Mouse (Mus musculus): ENCODE results near the gene Bsg. TPM values are rescaled to one million over a fixed set of nuclear protein-coding genes. Genes with fewer than 3 reads are reported as not detected.
A peak's percentile ranks its signal among the peaks of the same experiment; 100 is the strongest.
"Not testable (repeated sequence)": the region's sequence is repeated elsewhere in the genome, so short reads cannot be mapped to it uniquely, and the experiment has no call there.

Gene Bsg
- polyA plus RNA-seq, 1 experiment from 2014 or later = 1,041 TPM

GRCm38 (mm10) chr10:79746774-79747151, 42.5 kb downstream of the Bsg start:
- H3K27ac ChIP-seq (ENCODE audit: low read length) = 0 out of 2 replicates have a peak overlapping the region, but pooled peaks have one; percentile 42
- no peaks in the 10 kb centered on the region for H3K27me3 ChIP-seq (ENCODE audit: control insufficient read depth, insufficient read depth, low read length)
- 20% methylated on average over 6 of the region's 6 CpGs for WGBS

GRCm38 (mm10) chr10:79748496-79748895, 44.2 kb downstream of the Bsg start:
- Histone ChIP-seq H3K36me3 (ENCODE audit: control insufficient read depth, insufficient read depth, low read length) (0 out of 2 replicates have a peak, but pooled peaks cover 5% of the 10 kb centered on the region), H3K4me2 (ENCODE audit: low read depth, low read length) (no peak overlapping the region), H3K27me3 (ENCODE audit: control insufficient read depth, insufficient read depth, low read length) (no peaks in the 10 kb centered on the region), H3K9me3 (replicated peaks; ENCODE audit: control insufficient read depth, low read length) (no peaks in the 10 kb centered on the region), H3K27ac (ENCODE audit: low read length) (no peak overlapping the region), H3K4me3 (replicated peaks; ENCODE audit: low read length) (no peak overlapping the region), H3K4me1 (ENCODE audit: control insufficient read depth, insufficient read depth, low read length) (peaks cover 8% of the 10 kb centered on the region), H3K9ac (ENCODE audit: low read length) (no peak overlapping the region)
- no peak for ATAC-seq (ENCODE audit: insufficient read depth, low FRiP score)
- WGBS = 82% methylated on average over 6 of the region's 6 CpGs

More at GRCm38 (mm10) chr10:79746774-79747151, 42.5 kb downstream of the Bsg start:
- H3K9ac ChIP-seq (ENCODE audit: low read length) = peak overlapping the region; percentile 66
- peak overlapping the region; percentile 82 for H3K4me3 ChIP-seq (replicated peaks; ENCODE audit: low read length)
- peak overlapping the region; percentile 58 for H3K4me2 ChIP-seq (ENCODE audit: low read depth, low read length)
- no peaks in the 10 kb centered on the region for H3K9me3 ChIP-seq (replicated peaks; ENCODE audit: control insufficient read depth, low read length)
- peaks cover 9% of the 10 kb centered on the region for H3K36me3 ChIP-seq (ENCODE audit: control insufficient read depth, insufficient read depth, low read length)
- peak; percentile 68 for ATAC-seq (ENCODE audit: insufficient read depth, low FRiP score)
- H3K4me1 ChIP-seq (ENCODE audit: control insufficient read depth, insufficient read depth, low read length) = peaks cover 8% of the 10 kb centered on the region

GRCm38 (mm10) chr10:79754856-79755516, 50.7 kb downstream of the Bsg start, which contains the start of gene Fgf22:
Fgf22 (plus strand) TSS chr10:79755076.
- peak within 1 kb of the TSS; percentile 29 for H3K4me3 ChIP-seq (replicated peaks; ENCODE audit: low read length)
- peak within 1 kb of the TSS; percentile 65 for H3K4me2 ChIP-seq (ENCODE audit: low read depth, low read length)
- H3K9me3 ChIP-seq (replicated peaks; ENCODE audit: control insufficient read depth, low read length) = no peaks in the 10 kb centered on the region
- 3% methylated on average over 36 of the region's 36 CpGs for WGBS
- no peak within 1 kb of the TSS for H3K27ac ChIP-seq (ENCODE audit: low read length)
- H3K4me1 ChIP-seq (ENCODE audit: control insufficient read depth, insufficient read depth, low read length) = peaks cover 2% of the 10 kb centered on the region; the same call in 1 of the 2 replicates
- H3K9ac ChIP-seq (ENCODE audit: low read length) = peak within 1 kb of the TSS; percentile 48; the same call in 1 of the 2 replicates
- H3K27me3 ChIP-seq (ENCODE audit: control insufficient read depth, insufficient read depth, low read length) = no peaks in the 10 kb centered on the region
- peaks cover 18% of the 10 kb centered on the region for H3K36me3 ChIP-seq (ENCODE audit: control insufficient read depth, insufficient read depth, low read length)
- peak; percentile 84 for ATAC-seq (ENCODE audit: insufficient read depth, low FRiP score)

- H3K4me1 ChIP-seq (ENCODE audit: control insufficient read depth, insufficient read depth, low read length) = peaks cover 2% of the 10 kb centered on the region; the same call in 1 of the 2 replicates
- no peak overlapping the region for H3K27ac ChIP-seq (ENCODE audit: low read length)
- H3K4me3 ChIP-seq (replicated peaks; ENCODE audit: low read length) = no peak overlapping the region
- H3K27me3 ChIP-seq (ENCODE audit: control insufficient read depth, insufficient read depth, low read length) = no peaks in the 10 kb centered on the region
- H3K36me3 ChIP-seq (ENCODE audit: control insufficient read depth, insufficient read depth, low read length) = peaks cover 23% of the 10 kb centered on the region
- 74% methylated on average over 3 of the region's 3 CpGs for WGBS
- H3K9ac ChIP-seq (ENCODE audit: low read length) = no peak overlapping the region
- no peaks in the 10 kb centered on the region for H3K9me3 ChIP-seq (replicated peaks; ENCODE audit: control insufficient read depth, low read length)
- no peak overlapping the region for H3K4me2 ChIP-seq (ENCODE audit: low read depth, low read length)
- ATAC-seq (ENCODE audit: insufficient read depth, low FRiP score) = no peak
Measured at GRCm38 (mm10) chr10:79755854-79756253, 51.6 kb downstream of the Bsg start.

GRCm38 (mm10) chr10:79756660-79757059, 52.4 kb downstream of the Bsg start:
- Histone ChIP-seq H3K27me3 (ENCODE audit: control insufficient read depth, insufficient read depth, low read length) (no peaks in the 10 kb centered on the region), H3K4me1 (ENCODE audit: control insufficient read depth, insufficient read depth, low read length) (peaks cover 2% of the 10 kb centered on the region; the same call in 1 of the 2 replicates), H3K4me2 (ENCODE audit: low read depth, low read length) (no peak overlapping the region), H3K9me3 (replicated peaks; ENCODE audit: control insufficient read depth, low read length) (no peaks in the 10 kb centered on the region), H3K36me3 (ENCODE audit: control insufficient read depth, insufficient read depth, low read length) (peaks cover 30% of the 10 kb centered on the region), H3K27ac (ENCODE audit: low read length) (no peak overlapping the region), H3K9ac (ENCODE audit: low read length) (no peak overlapping the region), H3K4me3 (replicated peaks; ENCODE audit: low read length) (no peak overlapping the region)
- 88% methylated on average over 24 of the region's 24 CpGs for WGBS
- ATAC-seq (ENCODE audit: insufficient read depth, low FRiP score) = no peak

- H3K9me3 ChIP-seq (replicated peaks; ENCODE audit: control insufficient read depth, low read length); H3K27ac ChIP-seq (ENCODE audit: low read length); H3K4me3 ChIP-seq (replicated peaks; ENCODE audit: low read length); H3K27me3 ChIP-seq (ENCODE audit: control insufficient read depth, insufficient read depth, low read length); H3K4me2 ChIP-seq (ENCODE audit: low read depth, low read length); ATAC-seq (ENCODE audit: insufficient read depth, low FRiP score); H3K9ac ChIP-seq (ENCODE audit: low read length): not testable (repeated sequence)
- Histone ChIP-seq H3K4me1 (ENCODE audit: control insufficient read depth, insufficient read depth, low read length) (peaks cover 11% of the 10 kb centered on the region), H3K36me3 (ENCODE audit: control insufficient read depth, insufficient read depth, low read length) (peaks cover 30% of the 10 kb centered on the region)
- 84% methylated on average over 1 of the region's 1 CpGs for WGBS
Measured at GRCm38 (mm10) chr10:79759675-79760074, 55.4 kb downstream of the Bsg start.

GRCm38 (mm10) chr10:79760603-79761143, 56.4 kb downstream of the Bsg start:
- H3K36me3 ChIP-seq (ENCODE audit: control insufficient read depth, insufficient read depth, low read length) = peaks cover 30% of the 10 kb centered on the region
- no peak overlapping the region for H3K4me3 ChIP-seq (replicated peaks; ENCODE audit: low read length)
- H3K9me3 ChIP-seq (replicated peaks; ENCODE audit: control insufficient read depth, low read length) = no peaks in the 10 kb centered on the region
- ATAC-seq (ENCODE audit: insufficient read depth, low FRiP score) = no peak
- no peak overlapping the region for H3K27ac ChIP-seq (ENCODE audit: low read length)
- H3K4me2 ChIP-seq (ENCODE audit: low read depth, low read length) = no peak overlapping the region
- WGBS = 86% methylated on average over 11 of the region's 11 CpGs
- peaks cover 20% of the 10 kb centered on the region for H3K4me1 ChIP-seq (ENCODE audit: control insufficient read depth, insufficient read depth, low read length)
- no peaks in the 10 kb centered on the region for H3K27me3 ChIP-seq (ENCODE audit: control insufficient read depth, insufficient read depth, low read length)
- no peak overlapping the region for H3K9ac ChIP-seq (ENCODE audit: low read length)

Other genes starting within 250 kb of the Bsg start
- not detected in 2 replicates for gene Vmn2r83, start 235.8 kb upstream of the Bsg start, polyA plus RNA-seq (2015; fragmentation: Nextera tagmentation; extraction: Ambion mirVana)
- 69.9 and 88.4 TPM in 2 replicates for gene Plpp2, start 170.7 kb upstream of the Bsg start, polyA plus RNA-seq (2015; fragmentation: Nextera tagmentation; extraction: Ambion mirVana)
- gene Mier2, start 149.3 kb upstream of the Bsg start, polyA plus RNA-seq (2015; fragmentation: Nextera tagmentation; extraction: Ambion mirVana) = 40.7 and 46.8 TPM in 2 replicates
- gene Theg, start 117.2 kb upstream of the Bsg start, polyA plus RNA-seq (2015; fragmentation: Nextera tagmentation; extraction: Ambion mirVana) = not detected in 2 replicates
- 0.03 TPM in 1 of 2 replicates, not detected in the other for gene C2cd4c, start 90.5 kb upstream of the Bsg start, polyA plus RNA-seq (2015; fragmentation: Nextera tagmentation; extraction: Ambion mirVana)
- gene Shc2, start 66.6 kb upstream of the Bsg start, polyA plus RNA-seq (2015; fragmentation: Nextera tagmentation; extraction: Ambion mirVana) = 3.0 and 3.2 TPM in 2 replicates
- gene Odf3l2, start 58.8 kb upstream of the Bsg start, polyA plus RNA-seq (2015; fragmentation: Nextera tagmentation; extraction: Ambion mirVana) = not detected in 2 replicates
- 33.7 and 41.9 TPM in 2 replicates for gene Madcam1, start 39.9 kb upstream of the Bsg start, polyA plus RNA-seq (2015; fragmentation: Nextera tagmentation; extraction: Ambion mirVana)
- 47.4 and 53.2 TPM in 2 replicates for gene Tpgs1, start 35.1 kb upstream of the Bsg start, polyA plus RNA-seq (2015; fragmentation: Nextera tagmentation; extraction: Ambion mirVana)
- 84.6 and 86.3 TPM in 2 replicates for gene Cdc34, start 22.3 kb upstream of the Bsg start, polyA plus RNA-seq (2015; fragmentation: Nextera tagmentation; extraction: Ambion mirVana)
- gene Gzmm, start 15.5 kb upstream of the Bsg start, polyA plus RNA-seq (2015; fragmentation: Nextera tagmentation; extraction: Ambion mirVana) = 0.31 and 0.44 TPM in 2 replicates
- gene Hcn2, start 12.1 kb downstream of the Bsg start, polyA plus RNA-seq (2015; fragmentation: Nextera tagmentation; extraction: Ambion mirVana) = not detected in 2 replicates
- gene Polrmt, start 42.1 kb downstream of the Bsg start, polyA plus RNA-seq (2015; fragmentation: Nextera tagmentation; extraction: Ambion mirVana) = 33.3 and 40.9 TPM in 2 replicates
- gene Fgf22, start 50.6 kb downstream of the Bsg start, polyA plus RNA-seq (2015; fragmentation: Nextera tagmentation; extraction: Ambion mirVana) = 0.37 and 0.50 TPM in 2 replicates
- 29.9 and 34.8 TPM in 2 replicates for gene Rnf126, start 62.5 kb downstream of the Bsg start, polyA plus RNA-seq (2015; fragmentation: Nextera tagmentation; extraction: Ambion mirVana)
- 18.1 and 23.1 TPM in 2 replicates for gene Fstl3, start 72.8 kb downstream of the Bsg start, polyA plus RNA-seq (2015; fragmentation: Nextera tagmentation; extraction: Ambion mirVana)
- 0.55 and 0.72 TPM in 2 replicates for gene Prss57, start 86.5 kb downstream of the Bsg start, polyA plus RNA-seq (2015; fragmentation: Nextera tagmentation; extraction: Ambion mirVana)
- 56.8 and 58.0 TPM in 2 replicates for gene Palm, start 89.1 kb downstream of the Bsg start, polyA plus RNA-seq (2015; fragmentation: Nextera tagmentation; extraction: Ambion mirVana)
- gene Misp, start 116.5 kb downstream of the Bsg start, polyA plus RNA-seq (2015; fragmentation: Nextera tagmentation; extraction: Ambion mirVana) = 50.6 and 62.3 TPM in 2 replicates
- 268 and 308 TPM in 2 replicates for gene Ptbp1, start 149.9 kb downstream of the Bsg start, polyA plus RNA-seq (2015; fragmentation: Nextera tagmentation; extraction: Ambion mirVana)
- gene Prtn3, start 170.0 kb downstream of the Bsg start, polyA plus RNA-seq (2015; fragmentation: Nextera tagmentation; extraction: Ambion mirVana) = 4.1 and 7.2 TPM in 2 replicates
- 28.7 and 29.1 TPM in 2 replicates for gene Plppr3, start 170.1 kb downstream of the Bsg start, polyA plus RNA-seq (2015; fragmentation: Nextera tagmentation; extraction: Ambion mirVana)
- 6.3 and 9.8 TPM in 2 replicates for gene Elane, start 181.8 kb downstream of the Bsg start, polyA plus RNA-seq (2015; fragmentation: Nextera tagmentation; extraction: Ambion mirVana)
- gene Cfd, start 186.4 kb downstream of the Bsg start, polyA plus RNA-seq (2015; fragmentation: Nextera tagmentation; extraction: Ambion mirVana) = not detected in 2 replicates
- 39.6 and 42.3 TPM in 2 replicates for gene Med16, start 204.4 kb downstream of the Bsg start, polyA plus RNA-seq (2015; fragmentation: Nextera tagmentation; extraction: Ambion mirVana)
- 4.1 TPM in 1 of 2 replicates, not detected in the other for gene Gm26602, start 206.4 kb downstream of the Bsg start, polyA plus RNA-seq (2015; fragmentation: Nextera tagmentation; extraction: Ambion mirVana)
- gene Kiss1r, start 212.5 kb downstream of the Bsg start, polyA plus RNA-seq (2015; fragmentation: Nextera tagmentation; extraction: Ambion mirVana) = 0.89 and 0.97 TPM in 2 replicates
- 160 and 176 TPM in 2 replicates for gene R3hdm4, start 216.7 kb downstream of the Bsg start, polyA plus RNA-seq (2015; fragmentation: Nextera tagmentation; extraction: Ambion mirVana)
- 4.9 and 5.2 TPM in 2 replicates for gene Arid3a, start 222.6 kb downstream of the Bsg start, polyA plus RNA-seq (2015; fragmentation: Nextera tagmentation; extraction: Ambion mirVana)